Mouse (Mus musculus) cortical plate, adult 2 months (tissue): ENCODE measurements around the gene C3. TPM values are rescaled to one million over a fixed set of nuclear protein-coding genes. Genes with fewer than 3 reads are reported as not detected.

Experiments used
- H3K27ac ChIP-seq: fragments of 200-500 bp; 2 replicates; pipeline ENCODE4 v1.5.1; 2012; ENCODE audit warnings: low read length, control low read depth, inconsistent platforms; ENCODE audit not compliant: insufficient read depth
- H3K4me1 ChIP-seq: fragments of 200-500 bp; 2 replicates; pipeline ENCODE4 v1.6.1; 2011; ENCODE audit warnings: low read length; ENCODE audit not compliant: control insufficient read depth, insufficient read depth
- H3K4me3 ChIP-seq: fragments of 200-500 bp; 2 replicates; pipeline ENCODE4 v1.5.1; 2011; ENCODE audit warnings: mild to moderate bottlenecking, low read length, control low read depth; ENCODE audit not compliant: insufficient read depth
- CTCF ChIP-seq: fragments of 200-500 bp; IDR thresholded peaks from 2 replicates; pipeline ENCODE4 v1.5.1; 2011; ENCODE audit warnings: mild to moderate bottlenecking, control low read depth, low read length; ENCODE audit not compliant: insufficient read depth; ENCODE audit errors: extremely low read depth
- POLR2A ChIP-seq: fragments of 200-500 bp; IDR thresholded peaks from 2 replicates; pipeline ENCODE4 v1.6.1; 2011; ENCODE audit warnings: mild to moderate bottlenecking, low read length, control low read depth; ENCODE audit not compliant: insufficient read depth; ENCODE audit errors: extremely low read depth
- polyA plus RNA-seq: library from polyadenylated mRNA; depleted of rRNA; stranded (reverse); fragments of >200 nt; gene quantifications from 2 replicates; pipeline ENCODE4 v1.2.3, GENCODE M21; 2012

Gene C3
- polyA plus RNA-seq, 1 experiment: 0.17 TPM

DNA sequence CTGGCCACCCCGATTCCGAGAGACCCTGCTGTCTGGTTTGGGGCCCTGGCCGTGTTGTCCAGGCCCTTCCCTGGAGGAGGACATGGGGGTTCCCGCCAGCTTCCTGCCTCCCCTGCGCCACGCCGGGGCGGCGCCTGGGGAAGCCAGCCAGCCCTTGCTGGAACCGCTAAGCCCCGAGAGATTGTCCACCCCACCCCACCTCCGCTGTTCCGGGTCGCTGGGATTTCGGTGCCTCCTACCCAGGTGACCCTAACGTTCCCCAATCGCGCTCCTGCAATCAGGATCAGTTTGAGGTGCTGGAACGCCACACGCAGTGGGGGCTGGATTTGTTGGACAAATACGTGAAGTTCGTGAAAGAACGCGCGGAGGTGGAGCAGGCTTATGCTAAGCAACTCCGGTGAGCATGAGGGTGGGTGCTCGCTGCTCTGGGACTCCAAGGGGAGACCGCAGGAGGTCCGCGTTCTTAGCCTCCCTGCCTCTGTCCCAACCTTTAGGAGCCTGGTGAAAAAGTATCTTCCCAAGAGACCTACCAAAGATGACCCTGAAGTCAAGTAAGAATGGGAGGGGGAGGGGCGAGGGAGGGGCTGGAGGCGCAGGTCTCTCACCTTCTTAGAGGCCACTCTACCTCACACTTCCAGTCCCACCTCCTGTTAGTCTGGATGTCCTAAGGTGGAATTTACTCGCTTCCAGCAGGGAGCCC is 22.7 kb upstream of the C3 start:
- no peak for TF ChIP-seq CTCF
- TF ChIP-seq POLR2A: no peak
- Histone ChIP-seq H3K27ac (peak overlapping the region; percentile 32; the same call in 1 of the 2 replicates), H3K4me1 (peaks cover 2% of the 10 kb centered on the region; the same call in 1 of the 2 replicates), H3K4me3 (peak overlapping the region; percentile 48)

DNA sequence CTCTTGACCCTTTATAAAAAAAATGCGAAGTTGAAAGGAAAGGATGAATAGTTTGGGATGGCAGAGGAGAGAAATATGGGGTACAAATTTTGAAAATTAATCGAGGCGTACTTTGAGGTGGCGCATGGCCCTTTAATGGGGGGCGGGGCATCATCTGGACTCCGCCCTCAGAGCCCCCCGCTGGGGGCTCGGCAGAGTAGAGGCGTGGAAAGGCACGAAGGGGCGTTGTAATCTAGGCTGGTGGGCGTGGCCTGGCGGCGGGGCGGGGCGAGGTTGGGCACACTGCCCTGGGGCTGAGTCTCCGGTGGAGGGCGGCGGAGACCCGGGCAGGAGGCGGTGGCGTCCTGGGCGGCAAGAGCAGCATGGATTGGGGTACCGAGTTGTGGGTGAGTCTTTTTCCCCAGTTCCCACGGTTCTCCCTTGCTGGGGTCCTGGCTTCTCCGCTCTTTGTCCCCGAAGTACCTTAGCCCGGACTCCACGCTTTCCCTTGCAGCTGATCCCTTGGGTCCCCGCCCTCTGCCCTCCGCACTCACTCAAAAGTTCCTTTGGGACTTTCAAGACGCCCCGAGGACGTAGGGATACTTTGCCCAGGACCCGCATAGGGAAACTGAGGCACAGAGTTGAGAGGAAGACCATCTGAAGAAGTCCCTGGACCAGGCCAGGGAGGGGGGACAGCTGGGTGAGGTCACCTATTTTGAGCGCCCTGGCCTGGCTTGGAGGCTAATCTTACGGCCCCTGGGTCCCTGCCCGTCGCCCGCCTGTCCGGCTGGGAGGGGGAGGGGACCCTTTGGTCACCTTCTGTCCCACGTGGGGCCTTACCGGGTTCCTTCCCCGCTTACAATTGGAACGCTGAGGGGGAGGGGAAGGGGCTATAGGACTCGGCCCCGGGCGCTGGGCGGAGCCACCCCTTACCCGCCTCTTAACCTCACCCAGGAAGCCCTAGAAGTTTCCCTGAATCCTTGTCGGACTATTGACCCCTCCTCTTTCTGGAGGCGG is 21.5 kb upstream of the C3 start, which contains the start of gene Trip10:
Trip10 (plus strand) TSS at position 270 of the 996 bp plus-strand sequence.
- Histone ChIP-seq H3K4me3 (peak within 1 kb of the TSS; percentile 48), H3K27ac (peak within 1 kb of the TSS; percentile 32), H3K4me1 (peaks cover 2% of the 10 kb centered on the region; the same call in 1 of the 2 replicates)
- no peak for TF ChIP-seq POLR2A
- no peak for TF ChIP-seq CTCF

DNA sequence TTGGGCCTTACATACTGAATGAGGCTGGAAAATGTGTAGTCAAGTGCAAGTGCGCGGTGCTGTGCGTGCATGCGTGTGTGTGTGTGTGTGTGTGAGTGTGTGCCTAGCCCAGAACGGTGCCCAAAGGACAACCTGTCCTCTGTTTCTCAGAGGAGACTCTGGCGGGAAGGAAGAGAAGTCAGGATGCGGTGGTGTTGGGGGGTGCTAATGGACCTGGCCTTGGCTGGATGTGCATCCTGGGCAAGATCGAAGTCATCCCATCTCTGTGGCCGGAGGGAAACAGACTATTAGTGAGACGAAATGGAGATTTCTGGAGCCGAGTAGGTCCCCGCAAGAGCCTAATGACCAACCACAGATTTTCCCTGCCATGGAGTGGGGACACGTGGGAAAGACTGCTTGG is 20.8 kb upstream of the C3 start:
- peak overlapping the region; percentile 7; the same call in 1 of the 2 replicates for H3K27ac ChIP-seq
- peaks cover 2% of the 10 kb centered on the region; the same call in 1 of the 2 replicates for H3K4me1 ChIP-seq
- peak overlapping the region; percentile 48; the same call in 1 of the 2 replicates for H3K4me3 ChIP-seq
- TF ChIP-seq POLR2A (no peak), CTCF (no peak)

DNA sequence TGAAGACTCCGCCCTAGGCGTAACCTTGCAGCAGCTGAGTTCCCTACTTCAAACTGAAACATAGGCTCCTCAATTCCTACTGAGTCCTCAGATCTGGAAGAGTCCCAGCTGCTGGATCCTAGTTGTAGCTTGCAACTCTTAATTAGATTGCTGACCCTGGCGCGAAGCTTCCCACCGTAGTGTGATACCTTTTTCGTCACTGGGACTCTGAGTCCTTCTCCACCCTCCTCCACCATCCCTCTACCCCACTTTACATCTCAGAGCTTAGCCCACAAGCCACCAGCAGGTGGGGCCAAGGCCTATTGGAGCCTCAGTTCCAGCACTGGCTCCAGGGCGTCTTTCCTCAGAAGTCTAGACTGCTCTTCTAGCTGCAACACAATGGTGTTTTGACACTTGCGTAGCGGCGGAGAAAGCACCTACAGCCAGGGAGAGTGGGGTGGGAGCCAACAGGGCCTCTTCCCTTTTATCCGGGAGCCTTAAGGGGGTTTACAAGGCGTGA is 20.3 kb upstream of the C3 start, which contains the start of gene Gpr108:
Gpr108 (minus strand) TSS at position 246 of the 499 bp plus-strand sequence.
- Histone ChIP-seq H3K27ac (peak within 1 kb of the TSS; percentile 83), H3K4me3 (peak within 1 kb of the TSS; percentile 48), H3K4me1 (peaks cover 2% of the 10 kb centered on the region; the same call in 1 of the 2 replicates)
- TF ChIP-seq POLR2A (no peak), CTCF (peak; percentile 76)

DNA sequence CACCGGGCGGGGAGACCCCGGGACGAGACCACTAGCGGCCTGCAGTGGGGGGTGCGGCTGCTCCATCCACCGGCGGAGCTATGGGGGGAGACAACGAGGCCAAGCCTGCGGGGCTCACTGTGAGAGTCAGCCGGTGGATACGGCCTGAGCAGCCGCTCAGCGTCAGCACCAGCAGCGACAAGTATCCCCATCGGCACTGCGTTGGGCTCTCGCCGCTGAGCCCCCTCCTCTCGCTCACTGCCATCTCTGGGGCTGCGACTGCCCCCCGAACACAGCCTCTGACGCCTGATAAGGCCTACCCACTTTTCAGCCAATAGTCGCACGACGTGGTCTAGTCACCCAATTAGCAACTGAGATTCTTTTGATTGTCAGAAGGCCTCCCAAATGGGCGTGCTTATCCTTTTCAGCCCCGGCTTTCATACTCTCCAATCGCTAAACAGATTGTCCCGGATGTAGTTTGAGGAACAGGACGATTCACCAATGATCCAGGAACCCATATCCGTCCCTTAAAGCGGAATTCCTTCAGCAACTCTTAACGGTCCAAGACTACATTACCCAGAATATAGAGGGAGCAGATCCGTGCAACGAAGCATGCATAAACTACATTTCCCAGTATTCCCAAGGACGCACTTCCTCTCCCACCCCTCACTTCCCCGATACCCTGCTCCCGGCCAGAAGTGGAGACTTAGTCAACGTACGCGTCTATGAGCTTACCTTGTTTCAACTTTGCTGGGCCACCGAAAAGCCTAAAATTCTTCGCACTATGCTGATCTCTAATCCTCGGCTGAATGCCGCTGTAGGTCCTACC is 19.7 kb upstream of the C3 start:
- TF ChIP-seq POLR2A (peak; percentile 93), CTCF (no peak)
- Histone ChIP-seq H3K4me1 (peaks cover 2% of the 10 kb centered on the region; the same call in 1 of the 2 replicates), H3K27ac (peak overlapping the region; percentile 83), H3K4me3 (peak overlapping the region; percentile 48)

DNA sequence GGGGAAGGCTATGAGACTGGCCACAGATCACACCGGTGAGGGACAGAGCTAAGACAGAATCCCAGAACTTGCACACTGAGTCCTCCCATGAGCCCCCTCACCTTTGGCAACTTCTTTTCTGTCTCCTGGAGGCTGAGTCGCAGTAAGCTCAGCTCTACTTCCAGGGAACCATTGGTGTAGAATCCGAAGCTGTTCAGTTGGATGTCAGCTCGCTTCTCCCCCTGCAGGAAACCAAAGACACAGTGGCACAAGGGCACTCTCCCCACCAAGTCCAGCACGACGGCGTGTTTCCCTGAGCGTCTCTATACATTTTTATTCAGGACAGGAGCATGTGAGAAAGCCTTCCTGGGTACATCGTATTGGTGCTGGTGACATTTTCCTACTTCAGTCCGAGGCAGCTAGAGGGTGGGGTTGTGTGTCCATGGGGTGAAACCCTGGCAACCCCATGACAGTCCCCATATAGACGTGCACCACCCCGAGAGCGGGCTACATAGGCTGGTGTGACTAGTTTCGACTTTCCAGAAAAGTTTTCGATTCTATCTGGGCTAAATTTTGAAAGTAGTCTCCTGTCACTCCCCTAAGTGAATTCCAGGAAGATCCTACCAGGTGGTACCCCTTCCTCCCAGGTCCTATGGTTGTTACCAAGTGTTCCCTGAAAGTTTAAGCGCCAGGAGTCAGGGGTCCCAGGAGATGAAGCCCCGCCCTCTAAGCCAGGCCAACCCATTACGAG is 18.9 kb upstream of the C3 start:
- H3K4me1 ChIP-seq: peaks cover 2% of the 10 kb centered on the region; the same call in 1 of the 2 replicates
- peak overlapping the region; percentile 48 for H3K4me3 ChIP-seq
- TF ChIP-seq CTCF (0 out of 2 replicates have a peak, but pooled peaks have one; percentile 2), POLR2A (no peak)
- H3K27ac ChIP-seq: peak overlapping the region; percentile 83; the same call in 1 of the 2 replicates

DNA sequence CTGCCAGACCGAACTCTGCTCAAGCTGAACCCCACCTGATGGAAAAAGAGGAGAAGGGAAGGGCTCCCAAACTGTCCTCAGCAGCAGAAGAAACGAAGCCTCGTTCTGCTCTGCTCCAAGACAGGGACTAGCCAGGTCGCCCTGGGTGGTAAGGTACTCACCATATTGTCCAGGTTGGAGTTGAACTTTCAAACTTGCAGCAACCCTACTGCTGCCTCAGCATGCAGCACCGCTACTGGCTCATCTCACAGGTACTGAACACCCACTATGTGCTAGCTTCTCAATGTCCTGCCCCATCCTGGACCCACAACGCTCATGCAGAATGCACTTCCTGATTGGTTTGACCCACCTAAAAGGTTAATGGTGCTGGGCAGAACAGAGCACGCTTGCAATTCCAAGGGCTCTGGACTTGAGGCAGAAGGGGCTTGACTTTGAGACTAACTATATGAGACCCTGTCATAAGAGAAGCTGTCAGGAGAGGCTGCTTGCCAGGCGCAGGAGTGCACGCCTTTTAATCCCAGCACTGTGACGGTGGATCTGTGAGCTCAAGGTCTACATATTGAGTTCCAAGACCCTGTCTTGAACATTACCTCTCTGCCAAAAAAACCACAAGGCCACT is 17.5 kb upstream of the C3 start:
- H3K27ac ChIP-seq: no peak overlapping the region
- TF ChIP-seq CTCF (no peak), POLR2A (no peak)
- no peak overlapping the region for H3K4me3 ChIP-seq
- peaks cover 2% of the 10 kb centered on the region; the same call in 1 of the 2 replicates for H3K4me1 ChIP-seq

DNA sequence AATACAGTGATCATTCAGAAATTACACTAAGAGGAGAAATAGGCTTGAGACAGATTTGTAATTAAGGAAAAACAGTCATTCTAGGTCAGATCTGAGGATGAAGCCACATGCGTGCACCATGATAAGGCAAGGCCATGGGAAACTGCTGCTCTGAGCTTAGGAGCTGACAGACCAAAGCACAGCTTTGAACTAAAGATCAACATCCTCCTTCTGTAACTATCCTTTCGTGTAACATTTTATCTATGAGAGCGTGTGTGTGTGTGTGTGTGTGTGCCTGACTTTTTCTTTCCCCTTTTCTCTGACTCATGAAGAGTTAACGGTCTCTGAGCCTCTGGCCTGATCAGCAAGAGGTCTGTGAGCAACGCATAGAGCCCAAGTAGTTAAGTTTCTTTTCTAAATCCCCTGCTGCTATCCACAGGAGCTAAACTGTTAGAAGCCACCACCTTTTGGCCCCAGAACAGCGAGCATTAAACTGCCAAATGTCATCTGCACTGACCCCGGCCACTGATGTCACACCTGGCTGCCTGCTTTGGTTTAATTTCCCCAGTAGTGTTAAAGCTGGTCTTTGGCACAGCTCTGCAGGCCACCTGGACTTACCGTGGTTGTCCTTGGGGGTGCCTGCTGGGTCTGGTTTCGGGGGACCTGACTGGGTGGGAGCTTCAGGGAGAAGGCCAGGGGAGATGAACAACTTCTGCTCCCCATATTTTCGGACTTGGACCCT is 15.9 kb upstream of the C3 start:
- H3K4me1 ChIP-seq: peaks cover 2% of the 10 kb centered on the region; the same call in 1 of the 2 replicates
- TF ChIP-seq POLR2A (no peak), CTCF (no peak)
- H3K4me3 ChIP-seq: no peak overlapping the region
- no peak overlapping the region for H3K27ac ChIP-seq
